8 mouse cellular contexts compared by ENCODE assay signal in genomic region chr16:4641119-4641838, GRCm38 (mm10). TPM values are rescaled to one million over a fixed set of nuclear protein-coding genes. Genes with fewer than 3 reads are reported as not detected.
DNase-seq lines count a peak whose midpoint lies in the region; ATAC-seq and TF ChIP-seq lines count a peak whose summit lies in the region.

No protein-coding gene starts in this region.

- ATAC-seq in heart, postnatal 0 days (ENCODE audit: insufficient read depth, low read depth), result no peak
- ATAC-seq in limb, embryonic 11.5 days (ENCODE audit: insufficient number of reproducible peaks, low FRiP score, low TSS enrichment, low read depth), result no peak
- no peak for ATAC-seq in midbrain, embryonic 12.5 days (ENCODE audit: low FRiP score, low read depth)

- no peak for TF ChIP-seq EP300 in heart, postnatal 0 days (IDR thresholded peaks at IDR 0.05; ENCODE audit: low read depth)

- TF ChIP-seq CTCF in heart, postnatal 0 days (IDR thresholded peaks at IDR 0.05; ENCODE audit: low read depth), result no peak

- H3K4me1 ChIP-seq in heart, postnatal 0 days (ENCODE audit: control insufficient read depth, insufficient read depth), result peaks cover 57% of the 10 kb centered on the region
- peaks cover 51% of the 10 kb centered on the region for H3K4me1 ChIP-seq in limb, embryonic 11.5 days (ENCODE audit: control insufficient read depth, insufficient read depth, low read length)
- peaks cover 44% of the 10 kb centered on the region for H3K4me1 ChIP-seq in midbrain, embryonic 12.5 days

- H3K9ac ChIP-seq in heart, postnatal 0 days (replicated peaks; ENCODE audit: low read depth, low read length), result no peak overlapping the region; the same call in 1 of the 2 replicates
- H3K9ac ChIP-seq in limb, embryonic 11.5 days (ENCODE audit: low read length), result peak overlapping the region; percentile 89
- no peak overlapping the region for H3K9ac ChIP-seq in midbrain, embryonic 12.5 days (replicated peaks)

- H3K4me3 ChIP-seq in heart, postnatal 0 days (ENCODE audit: low read depth, low read length), result peak overlapping the region; percentile 71
- H3K4me3 ChIP-seq in limb, embryonic 11.5 days (ENCODE audit: low read depth, low read length), result peak overlapping the region; percentile 83
- H3K4me3 ChIP-seq in midbrain, embryonic 12.5 days, result peak overlapping the region; percentile 61

- DNase-seq in adrenal gland, adult 2 months, result peak; percentile 38
- no peak for DNase-seq in adrenal gland, postnatal 25 days
- no peak for DNase-seq in heart, postnatal 0 days (ENCODE audit: low spot score)
- no peak for DNase-seq in limb, embryonic 11.5 days (ENCODE audit: low spot score)
- DNase-seq in thymus, postnatal 25 days, result no peak
- no peak for DNase-seq in layer of hippocampus, postnatal 25 days (ENCODE audit: extremely low spot score in 1 of 2, low spot score in 1 of 2)
- no peak for DNase-seq in adrenal gland, adult (ENCODE audit: inconsistent age in 2 of 2, low spot score in 1 of 2)

- peak overlapping the region; percentile 93 for H3K27ac ChIP-seq in heart, postnatal 0 days (ENCODE audit: low read depth)
- no peak overlapping the region; the same call in 1 of the 2 replicates for H3K27ac ChIP-seq in limb, embryonic 11.5 days (replicated peaks; ENCODE audit: low read depth, low read length)
- H3K27ac ChIP-seq in midbrain, embryonic 12.5 days (replicated peaks), result peak overlapping the region; percentile 15; the same call in 1 of the 2 replicates

- WGBS in heart, postnatal 0 days, result 22% methylated on average over 3 of the region's 3 CpGs
- WGBS in limb, embryonic 11.5 days, result 25% methylated on average over 3 of the region's 3 CpGs
- WGBS in midbrain, embryonic 12.5 days, result 64% methylated on average over 3 of the region's 3 CpGs

- H3K9me3 ChIP-seq in heart, postnatal 0 days (replicated peaks; ENCODE audit: control insufficient read depth, low read length), result no peaks in the 10 kb centered on the region
- no peaks in the 10 kb centered on the region for H3K9me3 ChIP-seq in limb, embryonic 11.5 days (ENCODE audit: control insufficient read depth, low read length)
- H3K9me3 ChIP-seq in midbrain, embryonic 12.5 days, result no peaks in the 10 kb centered on the region

- no peaks in the 10 kb centered on the region for H3K27me3 ChIP-seq in heart, postnatal 0 days (ENCODE audit: control insufficient read depth, insufficient read depth, low read length)
- no peaks in the 10 kb centered on the region for H3K27me3 ChIP-seq in limb, embryonic 11.5 days (ENCODE audit: control insufficient read depth, insufficient read depth, low read length)
- H3K27me3 ChIP-seq in midbrain, embryonic 12.5 days, result no peaks in the 10 kb centered on the region

- peak overlapping the region; percentile 75 for H3K4me2 ChIP-seq in heart, postnatal 0 days (ENCODE audit: low read depth, low read length)
- peak overlapping the region; percentile 82 for H3K4me2 ChIP-seq in limb, embryonic 11.5 days (ENCODE audit: low read depth, severe bottlenecking)
- H3K4me2 ChIP-seq in midbrain, embryonic 12.5 days (replicated peaks), result peak overlapping the region; percentile 88

- no peaks in the 10 kb centered on the region for H3K36me3 ChIP-seq in heart, postnatal 0 days (replicated peaks; ENCODE audit: control insufficient read depth, insufficient read depth, low read length)
- H3K36me3 ChIP-seq in limb, embryonic 11.5 days (ENCODE audit: control insufficient read depth, insufficient read depth, low read length), result peaks cover 3% of the 10 kb centered on the region; the same call in 1 of the 2 replicates
- no peaks in the 10 kb centered on the region for H3K36me3 ChIP-seq in midbrain, embryonic 12.5 days

RNA-seq across cellular contexts. Expression of gene Dnaja3, which starts 1.5 kb away (rescaled TPM):
- total RNA-seq in adrenal gland, adult 2 months (2021), result 100 to 1,000 TPM; 122 to 148 TPM
- polyA plus RNA-seq in adrenal gland, adult 2 months (2012; rRNA removed), result 33.2 and 37.5 TPM in 2 replicates
- 117 and 125 TPM in 2 replicates for total RNA-seq in adrenal gland, postnatal 25 days (2021)
- total RNA-seq in heart, postnatal 0 days (2014; rRNA removed; ENCODE audit: low replicate concordance), result 99.6 and 102 TPM in 2 replicates
- 99.5 and 103 TPM in 2 replicates for polyA plus RNA-seq in heart, postnatal 0 days (2015; fragmentation: Nextera tagmentation; extraction: Ambion mirVana)
- 56.5 and 59.1 TPM in 2 replicates for polyA plus RNA-seq in limb, embryonic 11.5 days (2014; fragmentation: Nextera tagmentation; extraction: Ambion mirVana)
- polyA plus RNA-seq in midbrain, embryonic 12.5 days (2016; fragmentation: Nextera tagmentation; extraction: Ambion mirVana), result 55.9 and 58.5 TPM in 2 replicates
- total RNA-seq in layer of hippocampus, postnatal 25 days (2021), result 10 to 100 TPM; 62.5 to 71.8 TPM

RNA-seq across cellular contexts. Expression of gene Vasn, which starts 1.5 kb away (rescaled TPM):
- total RNA-seq in adrenal gland, adult 2 months (2021), result 10 to 100 TPM in 1 of 2 experiments, 1 to 10 TPM in 1; 8.4 to 15.4 TPM
- polyA plus RNA-seq in adrenal gland, adult 2 months (2012; rRNA removed), result 28.1 and 30.9 TPM in 2 replicates
- 5.4 and 9.3 TPM in 2 replicates for total RNA-seq in adrenal gland, postnatal 25 days (2021)
- 38.7 and 64.8 TPM in 2 replicates for total RNA-seq in heart, postnatal 0 days (2014; rRNA removed; ENCODE audit: low replicate concordance)
- 8.1 and 9.3 TPM in 2 replicates for polyA plus RNA-seq in heart, postnatal 0 days (2015; fragmentation: Nextera tagmentation; extraction: Ambion mirVana)
- 20.2 and 22.3 TPM in 2 replicates for polyA plus RNA-seq in limb, embryonic 11.5 days (2014; fragmentation: Nextera tagmentation; extraction: Ambion mirVana)
- polyA plus RNA-seq in midbrain, embryonic 12.5 days (2016; fragmentation: Nextera tagmentation; extraction: Ambion mirVana), result 7.7 and 11.1 TPM in 2 replicates
- 1 to 10 TPM; 6.0 TPM for total RNA-seq in layer of hippocampus, postnatal 25 days (2021)

RNA-seq across cellular contexts. Expression of gene Pam16, which starts 16.5 kb away (rescaled TPM):
- 100 to 1,000 TPM; 104 to 111 TPM for total RNA-seq in adrenal gland, adult 2 months (2021)
- 16.0 and 33.4 TPM in 2 replicates for polyA plus RNA-seq in adrenal gland, adult 2 months (2012; rRNA removed)
- total RNA-seq in adrenal gland, postnatal 25 days (2021), result 81.9 and 83.4 TPM in 2 replicates
- 23.9 and 74.9 TPM in 2 replicates for total RNA-seq in heart, postnatal 0 days (2014; rRNA removed; ENCODE audit: low replicate concordance)
- 172 and 184 TPM in 2 replicates for polyA plus RNA-seq in heart, postnatal 0 days (2015; fragmentation: Nextera tagmentation; extraction: Ambion mirVana)
- polyA plus RNA-seq in limb, embryonic 11.5 days (2014; fragmentation: Nextera tagmentation; extraction: Ambion mirVana), result 107 and 115 TPM in 2 replicates
- 112 and 123 TPM in 2 replicates for polyA plus RNA-seq in midbrain, embryonic 12.5 days (2016; fragmentation: Nextera tagmentation; extraction: Ambion mirVana)
- total RNA-seq in layer of hippocampus, postnatal 25 days (2021), result 10 to 100 TPM; 76.3 to 82.6 TPM

RNA-seq across cellular contexts. Expression of gene Coro7, which starts 38.3 kb away (rescaled TPM):
- total RNA-seq in adrenal gland, adult 2 months (2021), result 10 to 100 TPM; 27.3 to 35.5 TPM
- 58.0 and 60.3 TPM in 2 replicates for polyA plus RNA-seq in adrenal gland, adult 2 months (2012; rRNA removed)
- 36.2 and 39.7 TPM in 2 replicates for total RNA-seq in adrenal gland, postnatal 25 days (2021)
- 17.2 and 17.8 TPM in 2 replicates for total RNA-seq in heart, postnatal 0 days (2014; rRNA removed; ENCODE audit: low replicate concordance)
- polyA plus RNA-seq in heart, postnatal 0 days (2015; fragmentation: Nextera tagmentation; extraction: Ambion mirVana), result 8.0 and 9.9 TPM in 2 replicates
- polyA plus RNA-seq in limb, embryonic 11.5 days (2014; fragmentation: Nextera tagmentation; extraction: Ambion mirVana), result 13.1 and 15.7 TPM in 2 replicates
- 21.7 and 22.6 TPM in 2 replicates for polyA plus RNA-seq in midbrain, embryonic 12.5 days (2016; fragmentation: Nextera tagmentation; extraction: Ambion mirVana)
- total RNA-seq in layer of hippocampus, postnatal 25 days (2021), result 10 to 100 TPM; 78.6 to 96.5 TPM

RNA-seq across cellular contexts. Expression of gene Glis2, which starts 46.8 kb away (rescaled TPM):
- total RNA-seq in adrenal gland, adult 2 months (2021), result 10 to 100 TPM; 17.3 to 27.4 TPM
- 28.9 and 29.3 TPM in 2 replicates for polyA plus RNA-seq in adrenal gland, adult 2 months (2012; rRNA removed)
- 17.1 and 23.0 TPM in 2 replicates for total RNA-seq in adrenal gland, postnatal 25 days (2021)
- 25.3 and 25.4 TPM in 2 replicates for total RNA-seq in heart, postnatal 0 days (2014; rRNA removed; ENCODE audit: low replicate concordance)
- 11.2 and 11.8 TPM in 2 replicates for polyA plus RNA-seq in heart, postnatal 0 days (2015; fragmentation: Nextera tagmentation; extraction: Ambion mirVana)
- polyA plus RNA-seq in limb, embryonic 11.5 days (2014; fragmentation: Nextera tagmentation; extraction: Ambion mirVana), result 26.2 and 27.4 TPM in 2 replicates
- polyA plus RNA-seq in midbrain, embryonic 12.5 days (2016; fragmentation: Nextera tagmentation; extraction: Ambion mirVana), result 28.2 and 35.6 TPM in 2 replicates
- total RNA-seq in layer of hippocampus, postnatal 25 days (2021), result 10 to 100 TPM; 15.4 to 16.2 TPM
